Mouse (Mus musculus) embryonic facial prominence, embryonic 15.5 days (tissue): ENCODE data around the gene Col4a6. TPM values are rescaled to one million over a fixed set of nuclear protein-coding genes. Genes with fewer than 3 reads are reported as not detected.

Experiments used
- ATAC-seq: fragments of 200-750 bp; cut with Nextera tagmentation; 2 replicates; pipeline ENCODE4 v1.8.0; 2017; ENCODE audit warnings: low read depth, moderate TSS enrichment; ENCODE audit not compliant: insufficient number of reproducible peaks, low FRiP score, low TSS enrichment
- H3K27ac ChIP-seq: fragments of 300-500 bp; sonication (generic); replicated peaks from 2 replicates; pipeline ENCODE4 v1.5.1; 2015; ENCODE audit warnings: mild to moderate bottlenecking, inconsistent platforms
- H3K27me3 ChIP-seq: fragments of 300-500 bp; sonication (generic); 2 replicates; pipeline ENCODE4 v1.6.1; 2015; ENCODE audit warnings: inconsistent platforms
- H3K36me3 ChIP-seq: fragments of 300-500 bp; sonication (generic); 2 replicates; pipeline ENCODE4 v1.6.1; 2015; ENCODE audit warnings: mild to moderate bottlenecking, inconsistent platforms
- H3K4me1 ChIP-seq: fragments of 300-500 bp; sonication (generic); 2 replicates; pipeline ENCODE4 v1.6.1; 2015; ENCODE audit warnings: inconsistent platforms
- H3K4me2 ChIP-seq: fragments of 300-500 bp; sonication (generic); replicated peaks from 2 replicates; pipeline ENCODE4 v1.6.1; 2015; ENCODE audit warnings: mild to moderate bottlenecking, inconsistent platforms
- H3K4me3 ChIP-seq: fragments of 300-500 bp; sonication (generic); replicated peaks from 2 replicates; pipeline ENCODE4 v1.5.1; 2015; ENCODE audit warnings: mild to moderate bottlenecking, inconsistent platforms
- H3K9ac ChIP-seq: fragments of 300-500 bp; sonication (generic); 2 replicates; pipeline ENCODE4 v1.6.1; 2015; ENCODE audit warnings: inconsistent platforms
- H3K9me3 ChIP-seq: fragments of 300-500 bp; sonication (generic); replicated peaks from 2 replicates; pipeline ENCODE4 v1.6.1; 2016; ENCODE audit warnings: inconsistent platforms
- WGBS: fragments of 180-500 bp; shearing (Covaris S2); methylation state at CpG from one replicate; pipeline ENCODE4 v1.1.7; 2015; 5-methylcytosine and 5-hydroxymethylcytosine counted together
- polyA plus RNA-seq: library from polyadenylated mRNA; unstranded; fragments of >200 nt; fragmentation: Nextera tagmentation; extraction: Ambion mirVana; gene quantifications from 2 replicates; pipeline ENCODE4 v1.2.1, GENCODE M21; 2015

The Col4a6 gene
- polyA plus RNA-seq, 1 experiment from 2014 or later = 2.6 TPM

DNA sequence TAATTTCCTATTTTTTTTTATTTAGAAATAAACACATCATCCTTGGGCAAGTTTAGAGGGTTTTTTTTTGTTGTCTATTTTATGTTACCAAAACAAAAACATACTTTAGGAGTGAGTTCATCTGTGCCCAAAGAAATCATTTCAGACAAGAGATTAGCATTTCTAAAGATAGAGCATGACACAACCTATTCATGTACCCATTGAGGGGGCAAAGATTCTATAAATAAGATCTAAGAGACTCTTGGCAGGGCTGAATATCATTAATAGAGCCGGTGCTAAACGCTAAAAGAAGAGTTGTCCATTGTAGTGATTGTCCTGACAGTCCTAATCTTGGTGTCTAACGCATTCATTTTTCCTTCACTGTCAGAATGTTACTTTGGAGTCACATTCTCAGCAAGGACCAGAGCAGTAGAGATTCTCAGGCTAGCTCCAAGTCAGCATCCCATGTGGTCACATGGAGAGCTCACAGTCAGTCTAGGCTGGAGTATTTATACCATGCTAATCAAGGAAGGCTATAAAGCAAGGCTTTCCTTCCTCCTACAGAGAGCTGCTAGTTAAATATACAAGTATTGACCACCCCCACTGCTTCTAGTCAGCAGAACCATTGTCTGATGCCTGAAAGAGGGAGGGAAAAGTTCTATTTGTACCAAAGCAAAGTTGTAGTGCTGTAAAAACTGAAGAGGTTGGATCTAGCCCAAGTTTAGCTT, 88.3 kb downstream of the Col4a6 start:
- Histone ChIP-seq H3K9me3 (no peaks in the 10 kb centered on the region), H3K4me2 (no peak overlapping the region), H3K27ac (no peak overlapping the region), H3K27me3 (no peaks in the 10 kb centered on the region), H3K36me3 (no peaks in the 10 kb centered on the region), H3K4me1 (no peaks in the 10 kb centered on the region), H3K4me3 (no peak overlapping the region), H3K9ac (no peak overlapping the region)
- ATAC-seq = no peak
- 72% methylated on average over 3 of the region's 3 CpGs for WGBS

GRCm38 (mm10) chrX:141384632-141385031, 89.2 kb downstream of the Col4a6 start:
- Histone ChIP-seq H3K4me3 (no peak overlapping the region), H3K27ac (no peak overlapping the region), H3K4me2 (no peak overlapping the region), H3K4me1 (no peaks in the 10 kb centered on the region), H3K9ac (no peak overlapping the region), H3K9me3 (no peaks in the 10 kb centered on the region), H3K36me3 (no peaks in the 10 kb centered on the region), H3K27me3 (no peaks in the 10 kb centered on the region)
- no peak for ATAC-seq
- WGBS = 67% methylated on average over 2 of the region's 2 CpGs

DNA sequence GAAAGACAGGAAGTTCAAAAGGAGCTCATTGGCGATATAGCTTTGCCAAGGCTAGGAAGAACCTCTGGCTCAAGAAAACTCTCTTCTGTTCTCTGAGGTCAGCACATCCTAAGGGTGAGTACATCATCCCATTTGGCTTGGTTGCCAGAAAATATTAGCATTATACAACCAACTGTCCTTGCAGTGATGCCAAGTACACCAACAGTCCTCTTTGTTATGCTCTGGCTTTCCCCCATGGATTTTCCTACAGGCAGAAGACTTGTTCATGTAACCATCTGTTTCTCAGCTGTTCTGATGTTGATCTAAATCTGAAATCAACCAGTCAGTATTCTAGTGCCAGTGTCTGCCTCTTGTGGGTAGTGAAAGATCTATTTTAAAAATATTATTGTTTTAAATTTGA, 103.6 kb downstream of the Col4a6 start:
- H3K4me2 ChIP-seq = no peak overlapping the region
- no peaks in the 10 kb centered on the region for H3K4me1 ChIP-seq
- H3K36me3 ChIP-seq = no peaks in the 10 kb centered on the region
- no peaks in the 10 kb centered on the region for H3K27me3 ChIP-seq
- no peaks in the 10 kb centered on the region for H3K9me3 ChIP-seq
- no peak overlapping the region for H3K4me3 ChIP-seq
- no peak for ATAC-seq
- WGBS = 77% methylated on average over 1 of the region's 1 CpGs
- H3K9ac ChIP-seq = no peak overlapping the region
- H3K27ac ChIP-seq = no peak overlapping the region

DNA sequence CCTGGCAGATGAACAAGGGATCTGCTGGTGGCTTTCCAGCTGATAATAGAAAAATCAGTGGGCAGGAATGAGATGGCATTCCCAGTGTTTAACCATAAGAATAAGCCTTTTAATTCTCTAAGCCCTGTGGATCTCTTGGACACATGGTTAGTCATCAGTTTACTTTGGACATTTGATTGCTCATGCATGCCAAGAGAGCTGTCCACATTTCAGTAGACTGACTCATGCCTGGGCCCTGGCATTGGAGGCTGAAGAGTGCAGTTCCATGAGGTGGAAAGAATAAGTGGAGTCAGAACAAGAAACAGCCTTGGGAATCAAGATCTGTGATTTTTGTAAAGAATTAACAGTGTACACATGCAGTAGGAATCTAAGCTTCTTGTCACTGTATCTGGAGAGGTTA, 110.5 kb downstream of the Col4a6 start:
- Histone ChIP-seq H3K27me3 (no peaks in the 10 kb centered on the region), H3K9ac (no peak overlapping the region), H3K4me3 (no peak overlapping the region), H3K4me1 (no peaks in the 10 kb centered on the region), H3K36me3 (no peaks in the 10 kb centered on the region), H3K9me3 (no peaks in the 10 kb centered on the region), H3K4me2 (no peak overlapping the region), H3K27ac (no peak overlapping the region)
- ATAC-seq = no peak

DNA sequence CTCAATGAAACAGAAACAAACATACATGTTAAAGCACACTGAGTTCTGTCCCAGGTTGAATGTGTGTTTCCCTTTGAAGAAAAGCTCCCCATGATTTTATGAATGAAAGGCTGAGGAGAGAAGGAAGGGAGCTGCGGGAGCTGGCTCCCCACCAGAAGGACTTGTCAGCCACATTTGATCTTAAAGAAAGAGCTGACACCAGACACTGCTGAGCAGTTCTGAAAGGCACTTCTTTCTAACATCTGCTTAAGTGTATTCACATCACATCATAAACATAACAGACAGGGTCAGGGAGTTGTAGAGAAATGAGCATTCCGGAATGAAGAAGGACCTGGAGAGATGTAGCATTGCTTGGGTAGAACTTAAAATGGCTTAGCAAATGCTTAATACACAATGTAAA, 132.5 kb downstream of the Col4a6 start:
- Histone ChIP-seq H3K4me3 (no peak overlapping the region), H3K36me3 (no peaks in the 10 kb centered on the region), H3K4me2 (no peak overlapping the region), H3K27me3 (no peaks in the 10 kb centered on the region), H3K27ac (no peak overlapping the region), H3K9me3 (no peaks in the 10 kb centered on the region), H3K4me1 (no peaks in the 10 kb centered on the region), H3K9ac (no peak overlapping the region)
- no peak for ATAC-seq
- WGBS = 56% methylated on average over 2 of the region's 2 CpGs

GRCm38 (mm10) chrX:141328044-141328443, 145.8 kb downstream of the Col4a6 start:
- Histone ChIP-seq H3K4me3 (no peak overlapping the region), H3K27me3 (0 out of 2 replicates have a peak, but pooled peaks cover 5% of the 10 kb centered on the region), H3K36me3 (no peaks in the 10 kb centered on the region), H3K4me2 (no peak overlapping the region), H3K9ac (no peak overlapping the region), H3K9me3 (no peaks in the 10 kb centered on the region), H3K4me1 (no peaks in the 10 kb centered on the region), H3K27ac (no peak overlapping the region)
- no peak for ATAC-seq
- WGBS = 81% methylated on average over 2 of the region's 2 CpGs

DNA sequence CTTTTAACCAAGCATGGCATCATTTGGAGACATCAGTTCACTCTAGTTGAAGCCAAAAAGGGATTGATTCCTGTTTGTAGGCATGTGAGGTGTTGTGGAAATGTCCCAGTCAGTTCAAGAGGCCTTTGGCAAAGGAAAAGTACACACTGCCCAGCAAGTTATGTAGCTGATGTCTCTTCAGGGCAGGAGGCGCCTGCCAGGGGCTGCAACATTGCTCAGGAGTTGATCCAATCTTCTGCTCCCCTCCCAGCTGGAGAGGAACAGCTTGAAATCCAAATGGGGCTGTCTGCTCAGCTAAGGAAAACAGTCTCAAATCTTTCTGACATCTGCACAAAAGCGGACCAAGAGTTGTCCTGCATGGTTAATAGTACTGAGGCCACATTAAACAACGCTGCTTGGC, 149.7 kb downstream of the Col4a6 start:
- no peaks in the 10 kb centered on the region for H3K4me1 ChIP-seq

GRCm38 (mm10) chrX:141316217-141316616, 157.7 kb downstream of the Col4a6 start:
- H3K36me3 ChIP-seq = no peaks in the 10 kb centered on the region
- H3K27me3 ChIP-seq = no peaks in the 10 kb centered on the region
- no peak overlapping the region for H3K27ac ChIP-seq
- WGBS = 57% methylated on average over 1 of the region's 1 CpGs
- no peak overlapping the region for H3K9ac ChIP-seq
- H3K4me1 ChIP-seq = no peaks in the 10 kb centered on the region
- no peak for ATAC-seq
- no peaks in the 10 kb centered on the region for H3K9me3 ChIP-seq
- no peak overlapping the region for H3K4me3 ChIP-seq
- no peak overlapping the region for H3K4me2 ChIP-seq

More for the DNA sequence above, 149.7 kb downstream of the Col4a6 start:
- H3K27ac ChIP-seq = no peak overlapping the region
- no peaks in the 10 kb centered on the region for H3K9me3 ChIP-seq
- ATAC-seq = no peak
- H3K4me3 ChIP-seq = no peak overlapping the region
- H3K9ac ChIP-seq = no peak overlapping the region
- no peaks in the 10 kb centered on the region for H3K27me3 ChIP-seq
- WGBS = 65% methylated on average over 3 of the region's 3 CpGs
- no peaks in the 10 kb centered on the region for H3K36me3 ChIP-seq
- no peak overlapping the region for H3K4me2 ChIP-seq

GRCm38 (mm10) chrX:141315795-141316194, 158.1 kb downstream of the Col4a6 start:
- Histone ChIP-seq H3K9ac (no peak overlapping the region), H3K27me3 (no peaks in the 10 kb centered on the region), H3K27ac (no peak overlapping the region), H3K36me3 (no peaks in the 10 kb centered on the region), H3K4me3 (no peak overlapping the region), H3K9me3 (no peaks in the 10 kb centered on the region), H3K4me1 (no peaks in the 10 kb centered on the region), H3K4me2 (no peak overlapping the region)
- ATAC-seq = no peak
- 38% methylated on average over 3 of the region's 3 CpGs for WGBS

DNA sequence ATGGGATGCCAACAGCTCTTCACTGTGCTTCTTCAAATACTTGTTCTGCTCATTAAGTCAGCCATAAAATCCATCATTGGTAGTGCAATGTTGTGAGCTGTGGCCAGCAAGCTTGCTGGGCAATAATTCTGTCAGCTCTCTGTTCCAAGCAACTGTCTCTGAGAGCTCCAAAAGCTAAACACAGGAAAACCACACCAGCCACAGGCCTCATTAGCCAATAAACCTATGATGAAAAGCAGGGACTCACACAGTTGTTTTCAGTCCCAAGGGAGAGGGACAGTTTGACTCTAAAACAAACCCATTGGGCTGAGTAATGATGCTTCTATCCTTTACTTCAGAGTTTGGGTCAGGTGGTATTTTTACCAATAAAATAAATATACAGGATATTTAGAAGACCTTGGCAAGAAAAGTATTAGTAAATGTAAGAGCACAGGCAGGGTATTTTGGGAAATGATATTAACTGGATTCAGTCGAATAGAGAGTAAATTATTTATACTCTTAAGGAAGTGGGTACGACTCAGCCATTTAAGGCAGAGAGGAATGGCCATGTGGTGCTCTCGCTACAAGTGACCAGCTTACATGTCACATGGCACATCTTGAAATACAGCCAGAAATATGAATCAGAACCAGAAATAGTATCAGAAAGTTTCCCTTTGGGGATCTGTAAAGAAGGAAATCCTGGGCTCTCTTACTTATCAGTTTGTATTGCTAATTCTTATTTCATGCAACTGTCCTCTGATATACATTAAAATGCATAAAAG, 181.0 kb downstream of the Col4a6 start:
- no peaks in the 10 kb centered on the region for H3K36me3 ChIP-seq
- no peak for ATAC-seq
- H3K4me3 ChIP-seq = no peak overlapping the region
- H3K4me1 ChIP-seq = no peaks in the 10 kb centered on the region
- H3K4me2 ChIP-seq = no peak overlapping the region
- H3K9ac ChIP-seq = no peak overlapping the region
- WGBS = 67% methylated on average over 3 of the region's 3 CpGs
- no peak overlapping the region for H3K27ac ChIP-seq
- no peaks in the 10 kb centered on the region for H3K9me3 ChIP-seq
- H3K27me3 ChIP-seq = no peaks in the 10 kb centered on the region

DNA sequence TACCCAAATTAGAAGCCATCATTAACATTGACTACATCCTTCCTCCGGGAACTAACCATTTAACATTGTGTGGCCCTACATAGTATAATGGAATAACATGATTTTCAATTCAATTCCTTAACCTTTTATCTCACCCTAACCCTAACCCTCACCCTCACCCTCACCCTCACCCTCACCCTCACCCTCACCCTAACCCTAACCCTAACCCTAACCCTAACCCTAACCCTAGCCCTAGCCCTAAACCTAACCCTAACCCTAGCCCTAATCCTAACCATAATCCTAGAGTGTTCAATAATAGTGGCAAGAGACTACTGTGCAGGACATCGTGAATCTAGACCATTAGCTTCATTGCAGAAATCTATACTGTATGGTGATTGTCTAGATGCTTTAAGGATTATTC, 197.5 kb downstream of the Col4a6 start:
- Histone ChIP-seq H3K4me3 (no peak overlapping the region), H3K9ac (no peak overlapping the region), H3K4me2 (no peak overlapping the region), H3K36me3 (no peaks in the 10 kb centered on the region), H3K4me1 (no peaks in the 10 kb centered on the region), H3K27me3 (no peaks in the 10 kb centered on the region; the same call in 1 of the 2 replicates), H3K9me3 (no peaks in the 10 kb centered on the region), H3K27ac (no peak overlapping the region)
- 84% methylated on average over 2 of the region's 2 CpGs for WGBS
- ATAC-seq = no peak

GRCm38 (mm10) chrX:141265986-141266385, 207.9 kb downstream of the Col4a6 start:
- 57% methylated on average over 1 of the region's 1 CpGs for WGBS
- no peak overlapping the region for H3K4me3 ChIP-seq

More at GRCm38 (mm10) chrX:141265986-141266385, 207.9 kb downstream of the Col4a6 start:
- Histone ChIP-seq H3K4me2 (no peak overlapping the region), H3K27ac (no peak overlapping the region), H3K27me3 (peaks cover 2% of the 10 kb centered on the region; the same call in 1 of the 2 replicates), H3K9me3 (no peaks in the 10 kb centered on the region), H3K4me1 (no peaks in the 10 kb centered on the region), H3K9ac (no peak overlapping the region), H3K36me3 (no peaks in the 10 kb centered on the region)
- ATAC-seq = no peak
